Mouse (Mus musculus) CD4-positive, CD25-positive, alpha-beta regulatory T cell, adult 4 months (primary cell): ENCODE results near the gene Sema3f. TPM values are rescaled to one million over a fixed set of nuclear protein-coding genes. Genes with fewer than 3 reads are reported as not detected.

Experiments
- ATAC-seq: one replicate; pipeline ENCODE4 v1.8.0; 2017
- polyA plus RNA-seq, 2 experiments: library from polyadenylated mRNA; unstranded; fragments of 100-300 nt; shearing (Covaris generic); gene quantifications; one replicate each; pipeline ENCODE4 v1.2.1; 2017

Gene Sema3f
- polyA plus RNA-seq, 2 experiments from 2014 or later, result not detected

DNA sequence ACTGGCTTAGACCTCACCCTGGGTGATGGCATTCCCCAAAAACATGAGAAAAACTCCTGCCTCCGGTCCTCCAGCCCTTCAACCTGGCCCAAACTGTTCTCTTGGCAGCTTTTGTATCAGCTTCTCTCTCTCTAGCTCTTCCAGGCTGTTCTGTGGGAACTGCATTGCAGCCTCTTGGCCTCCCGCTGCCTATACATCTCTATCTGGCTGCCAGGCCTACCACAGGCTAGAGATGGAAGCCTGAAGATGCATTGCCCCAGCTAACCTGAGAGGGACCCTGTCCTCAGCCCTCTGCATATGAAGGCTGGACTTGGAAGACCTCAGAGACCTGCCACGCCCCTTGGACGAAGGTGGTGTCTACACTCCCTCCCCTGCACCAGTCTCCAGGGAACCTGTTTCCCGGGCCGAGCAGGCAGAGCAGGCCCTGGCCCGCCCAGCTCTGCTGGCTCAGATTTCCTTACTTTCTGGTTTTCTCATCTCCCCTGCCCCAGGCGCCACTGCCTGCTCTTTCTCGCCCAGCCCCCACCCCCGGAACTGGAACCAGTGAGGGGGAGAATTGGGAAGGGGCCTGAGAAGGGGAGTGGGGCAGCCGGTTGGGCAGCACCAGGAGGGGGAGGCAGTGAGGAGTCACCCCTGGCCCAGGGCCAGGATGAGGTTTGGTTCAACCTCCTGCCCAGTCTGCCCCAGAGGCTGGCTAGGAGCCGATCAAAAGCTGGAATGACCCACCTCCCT lies 4.1 kb upstream of the Sema3f start:
- no peak for ATAC-seq

DNA sequence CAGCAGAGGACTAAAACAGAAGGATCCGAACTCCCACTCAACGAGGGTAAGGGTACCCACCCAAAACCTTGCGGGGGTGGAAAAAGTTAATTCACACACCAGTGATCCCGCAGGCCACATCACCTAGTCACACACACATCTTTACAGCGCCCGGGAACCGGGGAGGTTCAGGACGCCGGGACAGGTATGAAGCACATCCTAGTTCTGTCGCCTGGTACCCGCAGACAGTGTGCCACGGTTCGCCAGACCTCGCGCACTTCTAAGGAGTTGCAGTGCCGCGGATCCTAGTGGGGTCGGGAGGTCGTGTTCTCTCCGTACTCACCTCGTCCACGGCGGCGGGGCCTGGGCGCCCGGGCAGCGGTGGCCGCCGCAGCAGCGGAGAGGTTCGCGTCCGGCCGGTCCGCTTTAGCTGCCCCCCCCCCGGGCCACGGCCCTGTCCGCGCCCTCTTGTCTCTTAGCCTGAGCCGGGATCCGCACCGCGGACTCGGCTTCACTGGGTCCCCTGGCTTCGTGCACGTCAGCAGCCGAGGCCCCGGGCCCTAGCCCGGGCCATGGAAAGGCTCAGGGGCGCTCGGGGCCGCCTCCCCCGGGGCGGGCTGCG lies 1.1 kb downstream of the Sema3f start:
- ATAC-seq, result no peak

DNA sequence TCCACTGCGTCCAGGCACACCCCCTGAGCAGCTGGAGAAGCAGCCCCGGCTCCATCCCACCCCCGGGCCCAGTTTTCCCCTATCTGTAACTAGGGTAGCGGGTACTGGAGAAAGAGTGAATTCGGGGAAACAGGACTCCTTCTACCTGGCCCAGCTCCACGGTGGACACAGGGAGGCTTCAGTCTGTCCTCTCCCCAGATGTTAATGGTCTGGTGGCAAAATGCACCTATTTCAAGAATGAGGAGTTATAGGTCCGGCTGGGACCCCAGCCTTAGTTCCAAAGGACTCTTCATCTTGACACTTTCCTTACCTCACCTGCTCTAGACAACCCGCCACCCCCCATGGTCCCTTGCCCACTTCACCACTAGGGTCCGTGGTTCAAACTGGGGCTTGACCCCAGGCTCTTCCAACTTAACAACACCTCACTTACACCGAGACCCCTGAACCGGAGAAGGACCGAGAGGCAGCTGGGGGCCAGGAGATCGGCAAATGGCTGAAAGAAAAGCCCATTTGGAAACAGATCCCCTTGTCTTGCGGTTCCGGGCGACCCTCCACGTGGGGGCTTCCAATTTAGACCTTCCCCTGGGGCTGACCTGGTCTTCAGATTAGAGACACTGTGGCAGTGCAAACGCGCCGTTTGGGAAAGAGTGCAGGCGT lies 1.7 kb downstream of the Sema3f start:
- no peak for ATAC-seq

DNA sequence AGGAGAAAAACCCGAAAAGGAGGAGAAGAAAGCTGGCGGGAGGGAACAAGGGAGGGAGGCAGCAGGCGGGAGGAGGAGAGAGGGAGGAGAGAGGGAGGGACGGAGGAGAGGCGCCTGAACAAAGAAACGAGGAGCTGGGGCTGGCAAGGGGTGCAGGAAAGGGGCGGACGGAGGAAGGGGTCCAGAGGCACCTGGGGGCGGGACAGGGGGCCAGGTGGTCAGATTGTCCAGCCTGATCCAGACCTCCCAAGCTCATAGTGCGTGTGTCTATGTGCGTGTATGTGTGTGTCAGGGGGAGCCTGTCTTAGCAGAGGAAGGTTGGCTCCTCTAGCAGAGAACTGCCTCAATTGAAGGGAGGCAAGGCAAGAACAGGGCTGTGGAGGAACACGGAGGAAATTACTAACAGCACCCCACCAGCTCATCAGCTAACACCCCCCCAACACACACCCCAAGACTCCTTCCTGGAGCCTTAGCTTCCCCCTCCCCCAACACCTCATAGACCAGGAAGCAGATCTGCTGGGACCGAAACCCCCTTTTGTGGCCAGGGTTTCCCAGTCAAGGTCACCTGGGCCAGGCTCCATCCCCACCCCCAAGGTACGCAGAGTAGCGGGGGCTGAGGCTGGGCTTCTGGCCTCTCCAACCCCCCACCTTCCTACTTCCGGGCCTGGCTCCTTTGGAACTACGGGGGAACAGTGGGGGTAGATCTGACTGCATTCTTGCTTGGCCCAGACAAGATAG lies 2.4 kb downstream of the Sema3f start:
- ATAC-seq, result no peak

DNA sequence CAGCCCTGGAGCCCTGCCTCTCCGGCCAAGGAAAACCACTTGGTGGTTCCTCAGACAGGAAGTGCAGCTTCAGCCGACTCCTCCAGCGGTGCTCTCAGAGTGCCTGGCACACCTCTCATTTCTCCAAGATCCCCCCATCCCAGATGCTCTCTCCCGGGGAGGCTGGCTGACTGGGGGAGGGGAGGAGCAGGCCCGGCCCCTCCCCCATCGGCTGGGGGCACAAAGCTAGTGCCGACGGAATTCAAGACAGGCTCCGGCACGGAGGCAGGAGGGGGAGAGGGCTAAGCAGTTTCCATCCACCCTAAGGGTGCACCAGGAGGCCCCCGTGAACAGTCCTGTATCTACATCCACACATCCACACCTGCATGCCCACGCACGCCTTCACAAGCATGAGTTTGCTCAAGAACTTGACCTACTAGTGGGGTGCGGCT lies 3.5 kb downstream of the Sema3f start:
- ATAC-seq, result no peak

DNA sequence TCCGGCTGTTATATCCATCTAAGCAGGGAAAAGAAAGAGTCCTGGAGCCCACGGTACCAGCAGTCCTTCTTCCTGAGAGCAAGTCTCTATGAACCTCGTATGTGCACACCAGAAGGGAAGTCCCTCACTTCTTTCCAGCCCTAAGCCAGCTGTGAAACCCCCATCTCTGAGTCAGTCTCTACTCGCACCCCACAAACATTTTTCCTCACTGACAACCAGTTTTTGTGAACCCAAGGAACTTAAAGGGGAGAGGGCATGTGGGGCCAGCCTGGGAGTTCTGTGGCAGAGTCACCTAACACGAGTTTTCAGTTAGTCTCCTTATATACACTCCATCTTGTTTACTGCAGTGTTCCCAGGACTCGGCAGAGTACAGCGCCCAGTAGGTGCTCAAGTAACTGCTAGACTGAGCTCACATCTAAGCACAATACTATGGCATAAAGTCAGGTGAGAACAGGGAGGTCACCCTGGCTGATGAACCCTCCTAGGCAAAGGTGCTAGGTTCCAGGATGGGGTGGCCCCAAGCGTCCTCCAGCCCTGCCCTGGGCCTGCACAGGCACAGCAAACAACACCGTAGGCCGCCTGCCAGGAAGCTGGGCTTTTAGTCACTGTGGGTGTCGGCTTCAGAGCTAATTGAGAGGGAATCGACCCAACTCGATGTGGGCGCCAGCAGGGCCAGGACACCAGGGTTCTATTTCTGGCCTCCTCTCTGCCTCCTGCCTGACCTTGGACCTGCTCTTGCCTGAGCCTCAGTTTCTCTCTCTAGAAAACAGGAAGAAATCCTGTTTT lies 6.7 kb downstream of the Sema3f start:
- ATAC-seq, result no peak

DNA sequence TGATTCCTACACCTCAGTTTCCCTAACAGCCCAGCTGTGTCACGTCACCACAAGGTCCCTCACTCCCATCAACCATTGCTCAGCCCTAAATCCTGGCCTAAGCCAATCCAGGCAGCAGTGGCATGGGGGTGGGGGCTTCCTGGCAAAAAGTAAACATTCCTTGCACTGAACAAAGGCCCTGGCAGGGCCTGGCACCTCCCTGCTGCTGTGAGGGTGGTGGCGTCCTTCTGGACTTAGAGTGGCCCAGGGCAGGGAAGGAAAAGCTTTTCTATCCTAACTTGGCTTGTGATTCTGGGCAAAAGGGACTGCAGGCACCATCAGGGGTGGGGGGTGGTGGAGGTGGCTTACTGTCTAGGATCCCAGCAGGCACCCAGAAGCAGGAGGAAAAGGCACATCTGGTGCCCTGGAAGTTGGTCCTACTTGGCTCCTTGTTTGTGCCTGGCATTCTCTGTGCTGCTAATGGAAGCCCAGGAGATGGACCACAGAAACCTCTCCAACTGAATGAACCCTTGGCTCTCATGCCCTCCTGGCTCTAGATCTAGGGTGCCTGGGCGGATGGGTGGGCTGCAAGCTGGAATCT lies 7.6 kb downstream of the Sema3f start:
- ATAC-seq, result no peak

DNA sequence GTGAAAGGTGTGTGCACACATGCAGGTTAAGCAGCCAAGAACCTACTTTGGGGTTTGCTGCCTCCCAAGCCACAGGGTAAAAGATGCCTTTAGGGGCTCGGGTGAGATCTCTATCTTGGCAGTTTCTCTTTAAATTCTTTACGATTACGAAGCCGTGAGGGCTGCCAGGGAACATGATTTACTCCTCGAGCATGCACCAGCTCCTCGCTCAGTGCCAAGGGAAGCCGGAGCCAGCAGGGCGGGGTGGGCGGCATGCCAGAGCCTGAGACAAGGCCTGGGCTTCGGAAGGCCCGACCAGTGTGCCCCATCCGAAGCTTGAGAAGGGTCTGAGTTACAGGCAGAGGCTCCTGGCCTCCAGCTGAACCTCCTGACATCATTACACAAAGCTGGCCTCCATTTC lies 8.7 kb downstream of the Sema3f start:
- ATAC-seq, result no peak

DNA sequence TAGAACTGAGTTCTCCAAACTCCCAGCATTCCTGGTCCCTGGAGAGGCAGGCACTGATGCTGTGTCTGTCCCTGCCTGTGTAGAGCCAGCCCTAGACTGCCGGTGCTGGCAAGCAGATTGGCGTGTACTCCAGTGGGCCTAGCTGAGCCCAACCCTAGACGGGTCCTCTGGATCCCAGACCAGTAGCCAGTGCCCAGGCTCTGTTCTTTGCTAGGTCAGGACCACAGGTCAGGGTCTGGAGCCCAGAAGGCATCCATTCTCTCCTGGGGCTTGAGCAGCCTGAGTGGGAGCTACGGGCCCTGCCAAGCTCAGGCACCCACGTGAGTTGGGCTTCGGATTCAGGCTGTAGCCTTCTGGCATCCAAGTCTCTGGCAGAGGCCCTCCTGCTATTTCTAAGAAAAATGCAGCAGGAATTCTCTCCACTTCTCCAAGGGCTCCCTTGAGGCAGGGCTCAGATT lies 10.1 kb downstream of the Sema3f start:
- no peak for ATAC-seq

DNA sequence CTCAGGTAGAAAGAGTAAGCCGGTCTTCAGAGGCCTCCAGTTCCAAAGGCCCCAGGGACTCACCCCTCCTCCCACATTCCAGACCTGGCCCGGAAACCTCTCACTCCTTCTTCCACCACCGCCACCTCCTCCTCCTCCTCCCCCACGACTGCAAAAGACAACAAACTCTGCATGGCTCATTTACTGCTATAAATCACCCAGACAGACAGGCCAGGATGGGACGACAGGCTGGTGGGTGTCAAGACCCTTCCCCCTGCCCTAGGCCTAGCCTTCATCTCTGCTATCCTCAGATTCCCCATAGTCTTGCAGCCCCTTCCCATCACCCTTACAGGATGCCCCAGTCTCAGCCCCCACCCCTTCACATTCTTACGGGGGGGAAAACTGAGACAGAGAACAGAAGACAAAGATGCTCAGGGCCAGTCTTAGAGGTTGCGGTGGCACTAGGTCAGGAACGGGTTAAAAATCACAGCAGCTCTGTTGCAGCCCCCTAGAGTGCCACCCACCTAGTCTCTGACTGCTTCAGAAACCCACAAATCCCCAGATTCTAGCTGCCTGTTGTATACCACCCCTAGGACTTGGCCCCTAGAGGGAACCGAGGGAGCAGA lies 10.8 kb downstream of the Sema3f start:
- no peak for ATAC-seq

DNA sequence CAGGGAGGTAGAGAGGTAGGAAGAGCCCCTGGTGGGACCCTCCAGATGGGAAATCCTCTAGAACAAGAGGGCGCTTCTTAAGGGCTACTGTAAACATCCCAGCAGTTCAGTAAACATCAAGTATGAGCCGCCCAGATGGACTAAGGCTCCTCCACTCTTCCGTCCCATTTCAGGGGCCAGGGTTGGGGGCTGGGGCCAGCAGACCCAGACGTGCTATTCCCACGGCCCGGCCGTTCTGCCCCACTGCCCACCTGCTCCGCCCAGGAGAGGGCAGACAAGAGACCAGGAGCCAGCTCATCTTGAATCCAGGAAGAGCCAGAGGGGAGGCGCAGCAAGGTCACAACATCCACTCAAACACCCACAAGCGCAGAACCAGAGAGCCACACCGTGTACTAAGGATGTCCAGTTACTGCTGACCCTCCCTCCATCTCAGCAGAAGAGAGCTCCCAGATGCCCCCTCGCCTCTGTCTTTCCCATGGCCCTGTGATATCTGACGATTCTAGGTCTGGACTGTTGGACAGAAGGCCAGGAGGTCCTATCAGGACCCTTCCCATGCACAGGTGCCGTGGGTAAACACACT lies 11.6 kb downstream of the Sema3f start:
- no peak for ATAC-seq

DNA sequence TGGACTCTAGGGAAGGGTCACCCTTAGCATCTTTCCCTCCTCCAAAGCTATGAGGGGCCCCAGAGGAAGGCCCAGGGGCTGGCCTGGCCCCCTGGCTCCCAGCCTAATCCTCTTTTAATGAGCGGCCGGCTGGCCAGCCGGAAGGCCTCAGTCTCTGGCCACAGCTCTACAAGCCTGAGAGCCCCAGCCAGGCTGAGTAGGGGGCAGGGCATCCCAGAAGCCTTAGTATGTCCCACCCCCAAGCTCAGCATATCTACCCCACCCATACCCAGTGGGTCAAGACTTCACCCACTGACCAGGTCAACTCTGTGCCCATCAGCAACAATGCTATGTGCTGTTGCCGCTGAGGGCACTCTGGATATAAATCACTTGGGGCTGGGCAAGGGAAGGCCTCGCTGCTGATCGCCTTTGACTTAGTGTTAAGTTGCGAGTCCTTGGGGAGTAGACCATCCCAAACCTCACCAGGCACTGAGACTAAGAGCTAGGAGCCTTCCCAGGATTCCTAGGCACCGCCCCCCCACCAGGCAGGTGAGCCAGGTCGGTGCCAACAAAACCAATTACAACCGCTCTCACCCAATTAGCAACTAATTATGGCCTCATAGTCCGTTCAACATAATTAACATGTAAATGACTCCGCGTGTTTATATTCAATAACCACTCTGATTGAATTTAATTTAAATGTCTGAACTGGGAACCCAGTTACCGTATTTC lies 12.3 kb downstream of the Sema3f start:
- no peak for ATAC-seq

DNA sequence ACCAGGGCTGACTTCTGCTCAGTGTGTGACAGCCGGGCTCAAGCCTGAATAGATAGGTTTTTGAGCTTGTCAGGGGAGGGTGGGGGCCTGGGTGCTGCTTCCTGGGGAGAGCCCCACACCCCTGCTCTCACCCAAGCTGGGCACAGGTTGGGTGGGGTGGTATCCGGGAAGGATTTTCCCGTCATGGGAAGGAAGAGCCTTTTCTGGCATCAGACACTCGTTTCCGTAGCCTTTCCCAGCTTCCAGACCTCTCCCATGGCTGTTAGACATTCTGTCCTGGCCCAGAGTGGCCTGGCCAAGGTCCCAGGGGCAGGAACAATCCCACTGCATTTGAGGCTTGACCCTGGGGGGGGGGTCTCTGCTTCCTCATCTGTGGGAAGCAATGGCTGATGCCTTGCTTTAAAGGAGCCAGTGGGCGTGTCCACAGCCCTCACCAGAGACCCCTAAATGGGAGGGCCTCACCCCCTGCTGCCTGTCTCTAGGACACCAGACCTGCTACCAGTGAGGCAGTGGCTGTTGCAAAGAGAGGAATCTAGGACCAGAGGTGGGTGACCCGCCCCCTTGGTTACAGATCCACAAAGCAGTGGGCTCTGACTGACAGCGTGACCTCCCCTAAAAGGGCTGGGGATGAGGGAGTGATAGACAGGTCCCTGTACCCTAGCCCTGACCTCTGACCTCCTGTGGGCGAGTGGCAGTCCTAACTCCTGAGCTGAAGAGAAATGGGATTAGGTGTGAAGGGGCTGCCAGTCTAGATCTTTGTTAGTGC lies 13.2 kb downstream of the Sema3f start:
- no peak for ATAC-seq

DNA sequence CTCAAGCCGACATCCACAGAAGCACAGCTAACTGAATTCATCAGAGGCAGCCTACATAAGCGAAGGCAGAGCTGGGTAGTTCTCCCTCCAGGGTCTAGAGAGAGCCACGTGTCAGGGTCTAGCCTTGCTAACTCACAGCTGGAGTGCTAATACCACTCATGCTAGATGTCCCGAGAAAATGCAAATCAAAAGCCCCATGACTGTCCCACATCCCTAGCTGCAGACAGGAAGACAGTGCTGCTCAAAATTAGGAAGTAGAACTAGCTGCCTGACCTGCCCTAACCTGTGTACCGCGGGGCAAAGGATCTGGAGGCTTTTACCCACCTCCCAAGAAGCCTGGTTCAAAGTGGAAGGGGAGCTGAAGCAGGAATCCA lies 14.2 kb downstream of the Sema3f start:
- ATAC-seq, result no peak

DNA sequence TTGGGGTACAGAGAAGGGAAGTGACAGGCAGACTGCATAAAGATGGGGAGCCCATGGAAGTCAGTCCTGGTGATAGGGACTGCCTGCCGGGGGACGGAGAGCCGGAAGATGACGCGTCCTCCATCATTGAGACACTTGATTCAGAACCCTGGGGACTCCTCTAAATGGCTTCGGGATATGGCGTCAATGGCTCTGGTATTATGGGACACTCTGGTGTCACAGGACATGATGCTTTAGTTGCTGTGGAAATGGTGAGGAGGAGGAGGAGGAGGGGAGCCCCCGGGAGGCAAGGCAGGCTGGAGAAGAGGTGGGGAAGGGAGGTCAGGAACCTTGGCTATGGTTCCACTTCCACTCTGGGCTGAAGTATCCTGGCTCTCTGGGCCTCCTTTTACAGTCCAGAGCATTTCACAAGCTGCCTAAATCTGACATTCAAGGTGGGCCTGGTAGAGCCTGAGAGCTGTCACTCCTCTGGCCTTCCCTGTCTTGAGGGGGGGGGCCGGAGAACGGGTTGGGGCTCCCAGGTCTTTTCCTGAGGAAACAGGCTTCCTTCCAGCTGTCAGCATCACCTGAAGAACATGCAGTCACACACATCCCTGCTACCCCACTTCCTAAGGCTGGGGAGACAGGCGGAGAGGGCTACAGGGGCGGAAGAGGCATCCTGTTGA lies 14.7 kb downstream of the Sema3f start:
- ATAC-seq, result no peak

DNA sequence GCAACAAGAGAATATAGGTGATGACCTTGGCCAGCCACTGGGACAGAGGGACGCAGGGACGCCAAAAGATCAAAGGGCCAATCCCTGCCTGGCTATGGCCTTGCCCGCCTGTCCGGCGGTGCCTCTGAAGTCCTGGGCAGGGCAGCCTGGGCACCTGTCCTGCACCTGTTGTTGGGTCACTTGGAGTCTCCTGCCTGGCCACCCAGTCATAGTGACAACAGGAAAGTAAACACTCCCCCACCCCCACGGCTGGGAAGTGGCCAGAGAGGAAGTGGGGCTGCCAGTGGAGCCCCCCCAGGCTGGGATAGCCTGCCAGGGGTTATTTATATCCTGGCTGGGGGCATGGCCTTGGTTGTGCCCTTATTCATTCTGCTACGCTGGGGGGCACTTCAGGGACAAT lies 15.6 kb downstream of the Sema3f start:
- no peak for ATAC-seq

DNA sequence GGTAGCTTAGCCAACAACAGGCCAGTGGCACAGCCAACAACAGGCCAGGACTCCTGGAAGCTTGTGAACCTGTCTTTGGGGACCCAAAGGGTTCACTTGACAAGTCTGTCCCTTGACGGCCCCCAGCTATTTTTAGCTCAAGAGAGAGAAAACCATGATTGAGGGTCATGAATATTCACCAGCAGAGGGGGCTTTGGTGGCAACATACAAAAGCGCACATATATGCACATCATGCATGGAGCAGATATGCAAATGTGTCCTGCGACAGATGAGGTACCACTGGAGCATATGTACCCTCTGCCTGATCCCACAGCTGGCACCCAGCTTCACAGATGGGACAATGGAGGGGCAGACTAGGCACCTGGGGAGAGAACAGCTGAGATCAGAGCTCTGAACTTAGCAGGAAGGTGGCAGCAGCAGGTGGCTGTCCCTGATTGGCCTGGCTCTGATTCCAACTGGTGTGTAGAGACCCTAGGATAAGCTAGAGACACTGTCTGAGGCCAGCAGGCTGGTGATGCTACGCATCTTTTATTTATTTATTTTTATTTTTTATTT lies 16.8 kb downstream of the Sema3f start:
- no peak for ATAC-seq

DNA sequence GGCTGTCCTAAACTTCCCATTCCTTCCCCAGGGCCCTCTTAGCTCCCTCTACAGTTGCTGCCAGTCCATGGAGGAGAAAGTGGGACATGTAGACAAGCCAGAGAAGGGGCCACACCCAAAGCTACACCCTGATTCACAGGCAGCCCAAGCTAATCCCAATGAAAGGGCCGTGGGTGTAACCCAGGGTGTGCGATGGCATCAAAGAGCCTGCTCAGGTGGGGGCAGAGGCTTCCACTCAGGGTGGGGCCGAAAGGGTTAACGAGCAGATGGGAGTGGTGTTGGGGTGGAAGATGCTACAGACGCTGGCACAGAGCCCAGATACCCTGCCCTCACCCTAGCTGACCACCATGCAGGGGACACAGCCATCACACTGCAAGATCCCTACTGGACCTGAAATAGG lies 17.5 kb downstream of the Sema3f start:
- ATAC-seq, result no peak

DNA sequence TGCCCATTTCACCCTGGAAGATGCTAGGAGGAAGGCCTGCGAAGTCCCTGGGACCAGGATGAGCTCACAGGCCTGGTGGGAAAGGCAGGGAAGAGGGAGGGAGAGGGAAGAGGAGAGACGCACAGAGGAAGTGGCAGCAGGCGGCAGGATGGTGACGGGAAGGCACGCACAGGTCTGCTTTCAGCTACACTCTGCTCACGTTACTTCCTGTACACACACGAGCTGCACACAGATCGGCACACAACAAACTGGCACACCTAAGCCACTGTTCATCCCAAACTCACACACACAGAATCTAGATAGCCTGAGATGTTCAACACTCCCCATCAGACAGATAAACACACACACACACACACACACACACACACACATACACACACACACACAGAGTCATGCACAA lies 19.9 kb downstream of the Sema3f start:
- ATAC-seq, result no peak
